Mouse (Mus musculus) C2C12 (cell line): ENCODE results near the gene Bckdhb. TPM values are rescaled to one million over a fixed set of nuclear protein-coding genes. Genes with fewer than 3 reads are reported as not detected.

Source experiments
- H3K27me3 ChIP-seq: one replicate; pipeline ENCODE4 v1.6.1; 2011; ENCODE audit not compliant: control insufficient read depth, insufficient read depth, insufficient read length
- H3K36me3 ChIP-seq: one replicate; pipeline ENCODE4 v1.6.1; 2011; ENCODE audit not compliant: control insufficient read depth, insufficient read depth
- H3K4me3 ChIP-seq: one replicate; pipeline ENCODE4 v1.5.1; 2011; ENCODE audit warnings: mild to moderate bottlenecking, control low read depth; ENCODE audit not compliant: poor library complexity, insufficient read depth, severe bottlenecking
- H3K79me2 ChIP-seq: one replicate; pipeline ENCODE4 v1.6.1; 2011; ENCODE audit not compliant: control insufficient read depth, insufficient read depth
- H3K79me3 ChIP-seq: one replicate; pipeline ENCODE4 v1.6.1; 2011; ENCODE audit warnings: low read depth, control low read depth
- H3ac ChIP-seq: one replicate; pipeline ENCODE3; 2011; ENCODE audit warnings: low read depth; ENCODE audit not compliant: control insufficient read depth, insufficient read length
- CEBPB ChIP-seq: IDR thresholded peaks from one replicate; pipeline ENCODE4 v1.6.1; 2011; ENCODE audit warnings: low read depth, mild to moderate bottlenecking, control low read depth, moderate library complexity
- CTCF ChIP-seq: IDR thresholded peaks from one replicate; pipeline ENCODE4 v1.5.1; 2011; ENCODE audit not compliant: control insufficient read depth, insufficient read depth, insufficient read length
- FOSL1 ChIP-seq: IDR thresholded peaks from one replicate; pipeline ENCODE4 v1.8.0; 2011; ENCODE audit warnings: mild to moderate bottlenecking, low read length; ENCODE audit not compliant: poor library complexity, insufficient read depth, severe bottlenecking
- MAX ChIP-seq: IDR thresholded peaks from one replicate; pipeline ENCODE4 v1.6.1; 2011; ENCODE audit warnings: mild to moderate bottlenecking, control low read depth
- MYOD1 ChIP-seq: IDR thresholded peaks from one replicate; pipeline ENCODE4 v1.6.1; 2011; ENCODE audit warnings: low read depth; ENCODE audit not compliant: control insufficient read depth, insufficient read length
- MYOG ChIP-seq: IDR thresholded peaks from one replicate; pipeline ENCODE4 v1.6.1; 2011; ENCODE audit not compliant: control insufficient read depth, insufficient read length; ENCODE audit errors: extremely low read depth
- USF1 ChIP-seq: IDR thresholded peaks from one replicate; pipeline ENCODE4 v1.6.1; 2011; ENCODE audit warnings: low read depth, mild to moderate bottlenecking, control low read depth, moderate library complexity
- polyA plus RNA-seq: library from polyadenylated mRNA; unstranded; fragments of >200 nt; fragmentation: generic; extraction: Trizol; gene quantifications from one replicate; pipeline ENCODE4 v1.2.1, GENCODE M21; 2012; ENCODE audit warnings: missing spikeins

The Bckdhb gene
- polyA plus RNA-seq, 1 experiment: 1.8 TPM

GRCm38 (mm10) chr9:84112319-84112718 is 187.4 kb downstream of the Bckdhb start:
- Histone ChIP-seq H3K27me3 (no peaks in the 10 kb centered on the region), H3K79me3 (no peaks in the 10 kb centered on the region), H3K79me2 (no peaks in the 10 kb centered on the region), H3ac (no peak overlapping the region), H3K4me3 (no peak overlapping the region), H3K36me3 (no peaks in the 10 kb centered on the region)
- TF ChIP-seq MYOD1 (no peak), FOSL1 (no peak), CEBPB (no peak)

- no peaks in the 10 kb centered on the region for H3K79me2 ChIP-seq
- H3K79me3 ChIP-seq: no peaks in the 10 kb centered on the region
- H3K4me3 ChIP-seq: no peak overlapping the region
- TF ChIP-seq MYOD1 (no peak), CEBPB (no peak), CTCF (no peak), MAX (no peak), FOSL1 (no peak), USF1 (no peak), MYOG (no peak)
- no peaks in the 10 kb centered on the region for H3K27me3 ChIP-seq
- H3ac ChIP-seq: no peak overlapping the region
- H3K36me3 ChIP-seq: no peaks in the 10 kb centered on the region
Observed at GRCm38 (mm10) chr9:84112842-84113568, 188.1 kb downstream of the Bckdhb start.

GRCm38 (mm10) chr9:84114254-84114653 is 189.3 kb downstream of the Bckdhb start:
- Histone ChIP-seq H3K27me3 (no peaks in the 10 kb centered on the region), H3K4me3 (no peak overlapping the region), H3K79me2 (no peaks in the 10 kb centered on the region), H3K79me3 (no peaks in the 10 kb centered on the region), H3ac (no peak overlapping the region), H3K36me3 (no peaks in the 10 kb centered on the region)
- no peak for TF ChIP-seq CEBPB
- no peak for TF ChIP-seq MYOG

GRCm38 (mm10) chr9:84117337-84117736 is 192.4 kb downstream of the Bckdhb start:
- TF ChIP-seq CTCF: no peak
- no peak for TF ChIP-seq MYOD1
- TF ChIP-seq MAX: no peak
- no peak for TF ChIP-seq MYOG
- no peak for TF ChIP-seq FOSL1
- TF ChIP-seq USF1: no peak
- no peak for TF ChIP-seq CEBPB
- Histone ChIP-seq H3ac (no peak overlapping the region), H3K36me3 (no peaks in the 10 kb centered on the region), H3K79me2 (no peaks in the 10 kb centered on the region), H3K4me3 (no peak overlapping the region), H3K27me3 (no peaks in the 10 kb centered on the region), H3K79me3 (no peaks in the 10 kb centered on the region)

GRCm38 (mm10) chr9:84124996-84125395 is 200.1 kb downstream of the Bckdhb start:
- H3ac ChIP-seq: no peak overlapping the region
- no peaks in the 10 kb centered on the region for H3K27me3 ChIP-seq
- no peaks in the 10 kb centered on the region for H3K79me2 ChIP-seq
- no peaks in the 10 kb centered on the region for H3K79me3 ChIP-seq
- no peaks in the 10 kb centered on the region for H3K36me3 ChIP-seq
- TF ChIP-seq MYOD1 (no peak), CTCF (no peak), MAX (no peak), CEBPB (no peak), USF1 (no peak), MYOG (no peak), FOSL1 (no peak)
- H3K4me3 ChIP-seq: no peak overlapping the region

GRCm38 (mm10) chr9:84130338-84130737 is 205.4 kb downstream of the Bckdhb start:
- H3K4me3 ChIP-seq: no peak overlapping the region
- TF ChIP-seq FOSL1 (no peak), MYOG (no peak)
- H3K79me3 ChIP-seq: no peaks in the 10 kb centered on the region
- H3K36me3 ChIP-seq: no peaks in the 10 kb centered on the region
- H3K27me3 ChIP-seq: no peaks in the 10 kb centered on the region
- H3ac ChIP-seq: no peak overlapping the region
- no peaks in the 10 kb centered on the region for H3K79me2 ChIP-seq
